Mouse (Mus musculus) hindbrain, embryonic 11.5 days (tissue): ENCODE data around the gene Gpc4. TPM values are rescaled to one million over a fixed set of nuclear protein-coding genes. Genes with fewer than 3 reads are reported as not detected.
A peak's percentile ranks its signal among the peaks of the same experiment; 100 is the strongest.

ENCODE experiments used
- ATAC-seq: fragments of 200-750 bp; cut with Nextera tagmentation; 2 replicates; pipeline ENCODE4 v1.8.0; 2017; ENCODE audit warnings: mild to moderate bottlenecking, moderate TSS enrichment, moderate library complexity; ENCODE audit not compliant: low FRiP score
- DNase-seq: peaks from one replicate; pipeline ENCODE4 v3.0.0-alpha.2; 2015; ENCODE audit warnings: low spot score
- H3K27ac ChIP-seq: fragments of 300-500 bp; sonication (generic); 2 replicates; pipeline ENCODE4 v1.5.1; 2014; ENCODE audit warnings: mild to moderate bottlenecking, low read depth, low read length
- H3K27me3 ChIP-seq: fragments of 300-500 bp; sonication (generic); 2 replicates; pipeline ENCODE4 v1.6.1; 2014; ENCODE audit warnings: mild to moderate bottlenecking, low read length, moderate library complexity, mixed read lengths; ENCODE audit not compliant: control insufficient read depth, insufficient read depth
- H3K36me3 ChIP-seq: fragments of 300-500 bp; sonication (generic); 2 replicates; pipeline ENCODE4 v1.6.1; 2014; ENCODE audit warnings: mild to moderate bottlenecking, low read length, moderate library complexity, mixed read lengths; ENCODE audit not compliant: control insufficient read depth, insufficient read depth
- H3K4me1 ChIP-seq: fragments of 300-500 bp; sonication (generic); replicated peaks from 2 replicates; pipeline ENCODE4 v1.6.1; 2014; ENCODE audit warnings: low read length, mixed read lengths; ENCODE audit not compliant: control insufficient read depth, insufficient read depth
- H3K4me2 ChIP-seq: fragments of 300-500 bp; sonication (generic); replicated peaks from 2 replicates; pipeline ENCODE4 v1.6.1; 2014; ENCODE audit warnings: mild to moderate bottlenecking, low read depth, low read length
- H3K4me3 ChIP-seq: fragments of 300-500 bp; sonication (generic); 2 replicates; pipeline ENCODE4 v1.5.1; 2014; ENCODE audit warnings: low read depth, low read length
- H3K9ac ChIP-seq: fragments of 300-500 bp; sonication (generic); 2 replicates; pipeline ENCODE4 v1.6.1; 2014; ENCODE audit warnings: low read depth, low read length
- H3K9me3 ChIP-seq: fragments of 300-500 bp; sonication (generic); 2 replicates; pipeline ENCODE4 v1.6.1; 2016; ENCODE audit warnings: low read length; ENCODE audit not compliant: control insufficient read depth
- WGBS: fragments of 180-500 bp; shearing (Covaris S2); extraction: QIAGEN DNeasy Blood & Tissue Kit; methylation state at CpG from one replicate; pipeline ENCODE4 v1.1.7; 2014; 5-methylcytosine and 5-hydroxymethylcytosine counted together
- polyA plus RNA-seq: library from polyadenylated mRNA; unstranded; fragments of >200 nt; fragmentation: Nextera tagmentation; extraction: Ambion mirVana; gene quantifications from 2 replicates; pipeline ENCODE4 v1.2.1, GENCODE M21; 2014

Gene Gpc4
- polyA plus RNA-seq, 1 experiment from 2014 or later, result 17.2 TPM

GRCm38 (mm10) chrX:52030146-52030545 lies 134.9 kb downstream of the Gpc4 start:
- no peaks in the 10 kb centered on the region for H3K9me3 ChIP-seq
- H3K4me1 ChIP-seq, result no peaks in the 10 kb centered on the region
- no peak overlapping the region for H3K27ac ChIP-seq
- ATAC-seq, result no peak
- H3K9ac ChIP-seq, result no peak overlapping the region
- no peaks in the 10 kb centered on the region for H3K36me3 ChIP-seq
- 75% methylated on average over 7 of the region's 7 CpGs for WGBS
- H3K27me3 ChIP-seq, result no peaks in the 10 kb centered on the region
- no peak overlapping the region for H3K4me2 ChIP-seq
- H3K4me3 ChIP-seq, result no peak overlapping the region
- no peak for DNase-seq

DNA sequence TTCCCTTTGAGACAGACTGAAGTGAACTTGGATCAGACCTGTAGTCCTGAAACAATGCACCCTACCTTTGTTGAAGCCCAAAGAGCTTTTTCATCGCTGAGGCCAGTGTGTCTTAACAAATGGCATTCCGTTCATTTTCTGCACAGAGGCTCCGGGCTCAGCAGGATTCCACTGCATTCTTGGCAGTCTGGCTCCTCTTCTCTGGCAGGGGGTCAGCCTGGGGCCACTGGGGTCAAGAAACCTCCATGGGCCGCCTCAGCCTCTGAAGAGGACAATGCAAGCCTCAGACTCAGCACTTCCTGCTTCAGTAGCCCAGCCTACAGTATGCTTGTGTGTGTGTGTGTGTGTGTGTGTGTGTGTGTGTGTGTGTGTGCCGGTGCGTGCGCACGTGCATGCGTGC lies 147.4 kb downstream of the Gpc4 start:
- 43% methylated on average over 9 of the region's 9 CpGs for WGBS
- Histone ChIP-seq H3K36me3 (no peaks in the 10 kb centered on the region), H3K4me2 (no peak overlapping the region), H3K9ac (no peak overlapping the region), H3K4me1 (no peaks in the 10 kb centered on the region), H3K27ac (no peak overlapping the region), H3K27me3 (no peaks in the 10 kb centered on the region), H3K9me3 (no peaks in the 10 kb centered on the region), H3K4me3 (no peak overlapping the region)
- DNase-seq (peak; percentile 7), ATAC-seq (no peak)

Other genes with a start within 250 kb of the Gpc4 start
- gene 1700080O16Rik, start 192.5 kb downstream of the Gpc4 start, polyA plus RNA-seq, result not detected in 2 replicates